Mouse (Mus musculus): ENCODE data around the gene Arid1a. TPM values are rescaled to one million over a fixed set of nuclear protein-coding genes. Genes with fewer than 3 reads are reported as not detected.

Gene Arid1a
- polyA plus RNA-seq, 1 experiment: 109 TPM

DNA sequence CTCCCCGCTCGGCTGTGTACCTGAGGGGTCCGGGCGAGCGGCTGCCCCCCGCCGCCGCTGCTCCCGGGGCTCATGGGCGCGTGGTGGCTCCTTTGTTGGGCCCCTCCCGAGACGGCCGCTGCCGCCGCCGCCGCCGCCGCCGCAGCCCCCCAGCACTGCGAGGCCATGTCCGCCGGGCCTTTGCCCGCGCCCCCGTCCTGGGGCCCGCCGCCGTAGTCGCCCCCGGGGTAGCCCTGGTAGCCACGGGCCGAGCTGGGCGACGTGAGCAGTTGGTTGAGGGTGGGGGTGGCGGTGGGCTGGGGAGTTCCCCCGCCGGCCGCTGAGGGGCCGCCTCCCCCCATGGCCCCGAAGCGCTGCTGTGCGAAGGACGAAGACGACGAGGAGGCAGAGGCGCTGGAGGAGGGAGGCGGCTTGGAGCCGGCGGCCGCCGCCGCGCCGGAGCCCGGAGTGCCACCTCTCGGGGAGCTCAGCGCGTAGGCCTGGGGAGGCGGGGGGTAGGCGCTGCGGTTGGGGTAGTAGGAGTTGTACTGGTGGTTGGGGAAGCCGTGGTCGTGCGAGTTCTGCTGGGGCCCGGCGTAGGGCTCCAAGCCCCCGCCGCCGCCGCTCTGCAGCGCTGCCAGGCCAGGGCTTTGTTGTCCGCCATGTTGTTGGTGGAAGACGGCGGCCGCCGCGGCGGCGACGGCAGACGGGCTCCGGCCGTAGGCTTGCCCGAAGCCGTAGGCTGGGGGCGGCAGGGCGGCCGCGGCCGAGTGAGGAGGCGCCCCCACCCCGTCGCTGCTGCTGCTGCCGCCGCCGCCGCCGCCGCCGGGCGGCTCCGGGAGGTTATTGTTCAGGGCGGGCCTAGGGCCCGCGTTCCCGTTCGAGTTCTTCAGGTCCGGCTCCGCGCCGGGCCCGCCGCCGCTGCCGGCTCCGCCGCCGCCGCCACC lies 3.9 kb downstream of the Arid1a start:
- no peak for TF ChIP-seq GATA1 (IDR thresholded peaks at IDR 0.05; ENCODE audit: low read length)

DNA sequence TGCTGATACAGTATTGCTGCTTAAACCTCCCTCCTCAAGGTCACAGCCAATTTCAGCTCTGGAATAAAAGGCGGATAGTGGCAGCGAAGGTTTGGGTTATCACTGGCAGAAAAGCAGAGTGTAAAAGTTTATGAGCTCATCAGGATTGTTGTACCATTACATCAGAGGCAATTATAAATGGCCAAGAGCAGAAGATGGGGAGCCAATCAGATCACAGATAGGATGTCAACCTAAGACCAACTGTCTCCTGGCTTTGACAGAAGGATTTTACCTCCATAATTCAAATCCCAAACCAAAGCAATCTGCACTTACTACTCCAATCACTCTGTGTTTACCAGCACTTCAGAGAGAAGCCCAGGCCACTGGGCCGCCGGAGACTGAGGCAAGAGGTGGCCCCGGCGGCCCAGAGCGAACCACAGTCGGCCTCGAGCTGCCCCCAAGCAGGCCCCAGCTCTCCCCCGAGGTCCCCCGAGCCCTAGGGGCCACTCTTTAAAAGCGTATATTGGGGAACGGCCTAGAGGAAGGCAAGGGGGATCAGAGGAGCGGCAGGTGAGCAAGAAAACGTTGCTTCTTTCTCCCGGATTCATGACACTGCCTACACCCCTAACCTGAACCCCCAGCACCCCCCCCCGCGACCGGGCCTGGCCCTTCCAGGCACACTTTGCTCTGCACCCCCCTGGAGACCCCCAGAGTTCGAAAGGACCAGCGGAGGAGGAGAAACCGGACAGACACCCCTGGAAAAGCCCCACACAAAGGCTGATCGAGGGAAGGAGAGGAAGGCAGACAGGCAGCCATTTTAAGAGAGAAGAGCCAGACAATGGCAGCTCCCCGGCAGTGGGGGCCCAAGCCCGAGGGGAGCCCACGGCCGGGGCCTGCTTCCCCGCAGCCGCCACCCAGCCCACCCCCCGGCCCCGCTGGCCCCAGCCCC lies 4.8 kb downstream of the Arid1a start:
- no peak for TF ChIP-seq GATA1 (IDR thresholded peaks at IDR 0.05; ENCODE audit: low read length)

DNA sequence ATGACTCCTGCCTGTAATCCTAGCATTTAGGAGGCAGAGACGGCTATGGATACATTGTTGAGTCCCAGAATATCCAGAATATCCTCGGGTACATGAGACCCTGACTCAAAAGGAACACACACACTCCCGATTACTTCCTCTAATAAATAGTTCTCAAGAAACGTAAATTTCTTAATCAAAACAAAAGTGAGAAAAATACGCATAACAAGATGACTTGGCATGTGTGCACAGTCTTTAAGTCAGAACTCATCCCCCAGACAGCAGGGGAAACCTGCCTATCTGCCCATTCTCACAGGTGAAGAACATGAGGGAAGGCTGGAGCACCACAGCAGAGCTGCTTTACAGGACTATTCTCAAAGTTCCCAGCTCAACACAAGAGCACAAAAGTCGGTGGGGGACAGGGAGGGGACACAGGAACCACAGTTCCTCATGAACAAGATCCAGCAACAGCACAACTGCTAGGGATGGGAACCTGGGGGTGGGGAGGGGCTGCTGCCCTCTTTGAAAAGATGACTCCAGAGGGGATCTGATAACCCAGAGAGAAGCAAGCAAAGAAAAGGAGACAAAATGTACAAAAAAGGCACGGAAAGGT lies 6.3 kb downstream of the Arid1a start:
- TF ChIP-seq GATA1 (IDR thresholded peaks at IDR 0.05; ENCODE audit: low read length): no peak

DNA sequence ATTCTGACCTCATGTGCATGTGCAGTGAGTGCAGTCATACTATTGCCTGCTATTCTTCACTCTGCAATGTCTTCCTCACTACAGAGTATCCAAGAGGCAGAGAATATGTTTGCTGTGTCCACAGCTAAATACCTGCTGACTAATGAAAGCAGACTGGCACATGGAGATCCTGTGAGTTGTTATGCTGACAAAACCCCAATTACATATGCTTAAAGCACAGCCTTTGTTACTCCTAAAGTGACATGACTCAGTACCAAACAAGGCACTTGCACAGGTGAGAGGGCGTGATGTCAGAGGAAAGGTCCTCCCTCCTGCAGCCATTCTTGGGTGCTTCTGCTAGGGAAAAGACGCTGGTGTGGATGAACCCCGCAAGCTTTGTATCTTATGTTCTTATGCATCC lies 21.3 kb downstream of the Arid1a start:
- no peak for TF ChIP-seq GATA1 (IDR thresholded peaks at IDR 0.05; ENCODE audit: low read length)

DNA sequence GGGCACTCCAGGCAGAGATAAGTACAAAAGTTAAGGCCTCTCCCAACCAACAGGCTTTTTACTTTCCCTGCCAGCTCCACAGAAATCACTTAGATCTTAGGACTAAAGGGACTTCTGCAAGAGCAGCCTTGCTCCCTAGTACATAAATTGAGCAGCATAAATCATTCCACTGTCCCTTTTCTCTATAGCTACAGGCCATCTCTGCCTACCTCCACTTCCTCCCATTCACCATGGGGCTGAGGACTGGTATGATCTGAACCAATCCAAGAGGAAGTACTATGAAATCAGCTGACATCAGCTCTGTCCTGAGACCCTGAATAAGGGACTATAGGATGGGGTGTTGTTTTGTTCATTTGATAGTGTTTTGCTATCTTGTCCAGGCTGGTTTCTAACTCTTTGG lies 26.4 kb downstream of the Arid1a start:
- TF ChIP-seq GATA1 (IDR thresholded peaks at IDR 0.05; ENCODE audit: low read length): no peak

DNA sequence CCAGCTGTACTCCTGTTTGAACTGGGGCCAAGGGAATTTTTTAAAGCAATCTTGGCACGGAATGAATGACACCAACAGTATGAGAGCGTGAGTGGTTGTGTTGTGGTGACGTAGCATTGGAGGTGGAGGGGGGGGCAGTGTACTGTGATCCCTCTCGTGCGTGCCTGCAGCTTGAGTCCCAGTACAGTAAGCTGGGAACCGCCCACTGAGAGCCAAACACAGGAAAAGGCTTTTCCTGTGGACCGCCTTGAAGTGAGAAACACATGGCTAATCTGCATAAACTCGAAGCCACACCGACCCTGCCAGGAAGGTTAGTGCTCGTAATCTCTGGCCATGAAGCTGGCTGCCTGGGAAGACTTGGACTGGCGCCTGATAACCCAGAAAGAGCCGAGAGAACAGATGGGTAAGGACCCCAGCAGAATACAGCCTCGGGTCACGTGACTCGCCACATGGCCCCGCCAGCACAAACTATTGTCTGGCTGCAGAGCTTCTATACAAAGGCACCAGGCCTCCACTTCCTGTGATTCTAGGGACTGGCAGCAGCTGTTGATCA lies 27.0 kb downstream of the Arid1a start:
- TF ChIP-seq GATA1 (IDR thresholded peaks at IDR 0.05; ENCODE audit: low read length): peak; percentile 51

DNA sequence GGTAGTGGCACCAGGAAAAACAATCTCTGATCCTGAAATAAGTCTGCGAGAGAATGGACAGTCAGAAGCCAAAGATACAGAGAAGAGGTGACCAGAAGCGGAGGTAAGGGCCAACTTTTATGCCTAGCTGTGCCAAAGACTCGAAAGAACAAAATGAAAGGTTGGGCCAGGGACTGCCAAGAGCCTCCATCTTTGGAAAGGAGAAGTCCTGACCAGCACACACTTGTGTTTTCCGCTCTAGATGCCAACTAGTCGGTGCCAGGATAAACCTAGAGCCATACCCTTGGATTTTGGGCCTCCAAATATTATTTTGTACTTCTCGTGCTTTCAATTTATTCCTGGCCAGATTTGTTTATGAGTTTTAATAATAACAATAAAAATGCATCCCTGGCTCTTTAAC lies 27.6 kb downstream of the Arid1a start:
- no peak for TF ChIP-seq GATA1 (IDR thresholded peaks at IDR 0.05; ENCODE audit: low read length)

DNA sequence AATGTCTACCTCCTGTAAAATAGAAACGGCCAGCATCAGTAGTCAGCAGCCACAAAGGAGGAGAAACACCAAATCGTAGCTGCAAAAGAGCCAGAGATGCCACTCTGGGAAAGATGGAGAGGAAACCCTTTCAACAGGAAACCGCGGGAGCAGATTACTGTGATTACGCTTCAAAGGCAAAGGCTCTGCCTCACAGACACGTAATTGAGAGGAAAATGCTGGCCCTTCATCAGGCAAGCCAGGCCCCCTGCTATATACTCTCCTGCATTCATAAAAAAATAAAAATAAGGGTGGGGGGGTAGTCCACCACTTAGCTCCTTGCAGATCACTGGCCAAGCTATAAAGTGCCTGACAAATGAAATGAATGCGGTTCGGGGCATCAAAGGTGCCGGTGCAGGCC lies 28.3 kb downstream of the Arid1a start:
- no peak for TF ChIP-seq GATA1 (IDR thresholded peaks at IDR 0.05; ENCODE audit: low read length)

DNA sequence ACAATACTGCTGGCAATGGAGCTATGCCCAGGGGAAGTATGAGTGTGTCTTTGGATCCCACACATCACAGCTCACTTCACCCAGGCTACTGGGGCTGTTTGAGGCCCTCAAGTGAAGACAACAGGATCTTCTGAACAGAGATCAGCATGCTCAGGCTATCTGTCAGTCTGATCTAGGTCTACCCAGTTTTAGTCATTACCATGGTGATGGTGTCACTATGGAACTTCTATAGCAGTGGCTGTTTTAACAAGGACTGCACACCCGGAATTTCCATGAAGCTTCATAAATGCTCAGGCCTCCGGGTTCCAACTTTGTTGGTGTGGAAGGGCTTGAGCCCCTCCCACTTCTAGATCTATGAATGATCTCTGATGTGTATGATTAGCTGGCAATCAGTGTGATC lies 30.9 kb downstream of the Arid1a start:
- TF ChIP-seq GATA1 (IDR thresholded peaks at IDR 0.05; ENCODE audit: low read length): no peak

DNA sequence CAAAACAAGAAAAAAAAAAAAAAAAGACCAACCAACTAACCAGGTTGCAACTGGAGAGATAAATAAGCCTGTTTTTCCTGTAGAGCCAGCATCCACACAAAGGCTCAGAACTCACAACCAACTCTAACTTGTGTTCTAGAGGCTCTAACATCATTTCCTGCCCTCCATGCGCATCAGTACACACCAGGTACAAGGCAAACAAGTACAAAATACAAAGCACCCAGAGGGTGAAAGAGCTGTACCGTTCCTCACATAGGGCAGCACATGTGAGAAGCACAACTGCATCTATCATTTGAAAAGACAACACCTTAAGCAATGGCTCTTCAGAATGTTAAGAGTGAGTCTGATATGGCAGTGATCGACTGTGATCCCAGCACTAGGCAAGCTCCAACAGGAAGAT lies 36.8 kb downstream of the Arid1a start:
- no peak for TF ChIP-seq GATA1 (IDR thresholded peaks at IDR 0.05; ENCODE audit: low read length)

DNA sequence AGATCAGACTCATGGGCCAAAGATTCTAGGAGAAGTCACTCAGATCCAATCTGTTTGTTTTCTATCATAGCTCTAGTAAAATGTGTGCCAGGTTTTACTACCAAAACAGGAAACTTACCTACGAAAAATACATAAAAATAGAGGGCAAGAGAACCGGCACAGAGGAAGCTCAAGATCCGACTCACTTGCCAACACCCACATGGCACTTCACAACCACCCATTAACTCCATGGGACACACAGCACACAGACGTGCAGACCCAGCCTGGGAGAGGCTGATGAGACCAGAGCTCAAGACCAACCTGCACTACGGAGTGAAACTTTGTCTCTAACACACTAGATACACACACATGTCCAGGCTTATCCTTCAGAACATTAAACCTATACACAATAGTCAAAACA lies 43.8 kb downstream of the Arid1a start:
- no peak for TF ChIP-seq GATA1 (IDR thresholded peaks at IDR 0.05; ENCODE audit: low read length)

DNA sequence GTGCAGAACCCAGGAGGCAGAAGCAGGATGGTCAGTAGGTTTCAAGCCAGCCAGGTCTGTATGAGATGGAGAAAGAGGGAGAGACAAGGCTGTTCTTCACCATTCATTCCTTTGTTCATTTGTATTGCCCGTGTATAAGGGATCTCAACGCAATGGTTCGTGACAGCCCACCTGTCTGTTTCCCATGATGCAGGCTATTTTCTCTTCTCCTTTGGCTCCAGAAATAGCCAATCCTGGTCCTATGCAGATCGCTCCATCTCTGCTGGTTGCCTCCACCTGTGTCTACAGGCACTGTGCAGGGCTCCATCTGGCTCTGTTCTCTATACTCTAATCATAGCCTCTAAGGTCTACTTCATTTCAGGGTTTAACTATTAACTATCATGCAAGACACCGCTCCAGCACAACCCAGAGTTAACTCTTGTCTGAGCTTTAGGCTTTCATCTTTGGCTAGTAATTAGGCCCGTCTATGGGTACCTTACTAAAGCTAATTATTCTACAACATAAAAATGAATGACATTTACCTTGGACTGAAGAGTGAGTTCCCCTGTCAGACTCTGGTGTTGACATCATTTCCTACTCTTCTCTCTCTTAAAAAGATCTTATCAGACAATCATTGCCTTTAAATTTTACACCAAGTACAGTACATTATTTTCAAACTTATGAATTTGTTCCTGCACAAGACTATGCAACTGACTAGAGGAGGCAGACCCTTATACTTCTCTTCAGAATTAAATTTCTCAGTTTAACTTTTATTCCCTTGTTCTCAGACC lies 45.1 kb downstream of the Arid1a start:
- no peak for TF ChIP-seq GATA1 (IDR thresholded peaks at IDR 0.05; ENCODE audit: low read length)

DNA sequence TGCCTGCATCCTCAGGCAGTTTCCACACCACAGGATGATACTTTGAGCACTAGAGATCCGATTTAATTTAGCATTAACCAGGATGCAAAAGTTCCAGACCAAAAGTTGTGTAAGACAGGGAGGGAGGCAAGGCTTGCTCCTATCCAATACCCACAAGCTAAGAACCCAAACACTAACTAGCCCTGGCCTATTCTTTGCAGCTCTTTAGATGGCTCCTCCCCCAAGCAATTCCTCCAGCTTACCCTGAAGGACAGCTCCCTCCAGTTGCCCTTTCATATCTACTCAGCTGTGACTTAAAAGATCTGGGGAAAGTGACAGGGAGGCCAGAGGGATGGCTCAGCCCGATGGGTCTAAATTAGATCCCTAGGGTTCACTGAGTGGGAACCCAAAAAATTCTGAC lies 47.2 kb downstream of the Arid1a start:
- TF ChIP-seq GATA1 (IDR thresholded peaks at IDR 0.05; ENCODE audit: low read length): no peak

DNA sequence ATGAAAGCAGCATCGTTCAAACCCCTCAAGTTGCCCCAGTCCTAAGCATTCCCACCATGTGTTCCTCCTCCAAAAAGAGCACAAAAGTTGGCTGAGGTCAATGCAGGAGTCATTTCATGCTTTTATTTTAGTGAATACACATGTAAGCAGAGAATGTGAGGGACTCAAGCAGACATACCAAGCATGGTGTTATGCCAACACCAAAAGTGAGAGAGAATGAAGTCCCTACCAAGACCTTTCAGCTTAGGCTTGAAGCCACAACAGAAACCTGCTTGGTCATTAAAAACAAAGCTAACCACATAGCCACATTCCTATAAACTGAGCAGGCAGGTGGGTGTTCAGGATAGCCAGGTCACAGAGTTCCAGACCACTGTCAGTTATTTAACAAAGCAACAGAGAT lies 49.1 kb downstream of the Arid1a start:
- no peak for TF ChIP-seq GATA1 (IDR thresholded peaks at IDR 0.05; ENCODE audit: low read length)

DNA sequence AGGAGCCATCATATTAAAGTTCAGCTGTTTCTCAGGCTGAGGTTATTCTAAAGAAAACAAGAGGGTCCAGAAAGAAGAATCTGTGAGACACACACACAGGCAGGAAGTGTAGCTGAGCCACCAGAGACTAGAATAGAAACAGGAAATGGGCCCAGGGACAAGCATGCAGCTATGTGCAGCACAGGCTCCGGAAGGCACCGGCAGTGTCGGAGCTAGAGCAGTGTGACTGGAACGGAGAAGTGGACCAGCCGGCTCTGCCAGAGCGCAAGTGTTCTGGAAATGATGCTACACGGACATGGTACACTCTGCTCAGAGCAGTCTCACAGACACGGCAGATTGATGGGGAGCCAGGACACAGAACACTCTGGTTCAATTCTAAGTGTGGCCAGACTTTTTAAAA lies 49.6 kb downstream of the Arid1a start:
- no peak for TF ChIP-seq GATA1 (IDR thresholded peaks at IDR 0.05; ENCODE audit: low read length)

Measured in G1E-ER4 (cell line).